Mouse (Mus musculus): Measurements from ENCODE around the gene Vat1.
"Not testable (repeated sequence)": the region's sequence is repeated elsewhere in the genome, so short reads cannot be mapped to it uniquely, and the experiment has no call there.

Vat1 gene

DNA sequence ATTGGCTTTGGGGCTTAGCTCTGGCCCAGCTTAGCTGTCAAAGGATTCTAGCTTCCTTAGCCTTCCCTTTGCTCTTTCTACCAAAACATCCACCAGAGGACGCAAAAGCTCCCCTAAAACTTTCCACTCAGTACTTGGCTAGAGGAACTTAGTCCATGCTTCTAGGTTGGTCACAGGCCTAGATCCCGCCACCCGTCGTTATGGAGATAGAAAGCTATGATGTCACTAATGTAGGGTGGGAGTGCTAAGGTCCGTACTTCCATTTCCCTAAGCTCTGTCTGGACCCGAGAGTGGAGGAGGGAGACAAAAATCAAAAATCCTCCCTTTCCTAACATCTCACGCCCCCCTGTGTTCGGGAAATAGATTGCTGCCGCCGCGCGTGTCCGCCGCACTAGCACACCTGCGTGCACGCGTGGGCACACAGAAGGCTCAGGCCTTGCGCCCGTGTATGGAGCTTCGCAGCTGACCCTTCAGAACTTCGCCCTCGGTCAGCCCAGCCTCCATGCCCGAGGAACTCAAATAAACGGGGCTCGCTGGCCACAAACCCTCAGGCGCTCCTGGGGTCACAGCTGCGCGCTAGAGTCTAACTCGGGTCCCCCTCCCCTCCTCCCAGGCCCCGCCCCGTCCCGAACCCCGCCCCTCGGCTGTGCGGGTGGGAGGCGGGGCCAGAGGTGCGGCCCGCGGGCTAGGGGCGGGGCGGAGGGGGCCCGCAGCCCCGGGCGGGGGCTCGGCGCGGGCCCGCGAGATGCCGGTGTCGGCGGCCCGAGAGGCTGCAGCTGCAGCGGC is 1.6 kb upstream of the Vat1 start:
- intact Hi-C loops (cut with DNase I), result loop anchor here (5.0 kb wide), 1 partner anchor 80 kb away; no protein-coding TSS in a partner anchor

DNA sequence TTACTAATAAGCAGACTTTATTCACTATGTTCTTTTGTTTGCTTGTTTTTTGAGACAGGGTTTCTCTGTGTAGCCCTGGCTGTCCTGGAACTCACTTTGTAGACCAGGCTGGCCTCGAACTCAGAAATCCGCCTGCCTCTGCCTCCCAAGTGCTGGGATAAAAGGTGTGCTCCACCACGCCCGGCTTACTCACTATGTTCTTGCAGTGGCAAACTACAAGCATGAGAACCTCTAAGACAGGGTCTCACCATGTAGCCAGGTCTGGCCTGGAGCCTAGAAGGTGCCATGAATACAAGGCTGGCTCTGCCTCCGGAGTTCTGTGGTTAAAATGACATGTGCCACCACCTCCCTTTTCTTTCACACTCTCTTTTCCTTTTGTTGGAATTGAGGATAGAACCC is 521 bp upstream of the Vat1 start:
- intact Hi-C loops (cut with DNase I), result loop anchor here (5.0 kb wide), 1 partner anchor 81 kb away; no protein-coding TSS in a partner anchor

DNA sequence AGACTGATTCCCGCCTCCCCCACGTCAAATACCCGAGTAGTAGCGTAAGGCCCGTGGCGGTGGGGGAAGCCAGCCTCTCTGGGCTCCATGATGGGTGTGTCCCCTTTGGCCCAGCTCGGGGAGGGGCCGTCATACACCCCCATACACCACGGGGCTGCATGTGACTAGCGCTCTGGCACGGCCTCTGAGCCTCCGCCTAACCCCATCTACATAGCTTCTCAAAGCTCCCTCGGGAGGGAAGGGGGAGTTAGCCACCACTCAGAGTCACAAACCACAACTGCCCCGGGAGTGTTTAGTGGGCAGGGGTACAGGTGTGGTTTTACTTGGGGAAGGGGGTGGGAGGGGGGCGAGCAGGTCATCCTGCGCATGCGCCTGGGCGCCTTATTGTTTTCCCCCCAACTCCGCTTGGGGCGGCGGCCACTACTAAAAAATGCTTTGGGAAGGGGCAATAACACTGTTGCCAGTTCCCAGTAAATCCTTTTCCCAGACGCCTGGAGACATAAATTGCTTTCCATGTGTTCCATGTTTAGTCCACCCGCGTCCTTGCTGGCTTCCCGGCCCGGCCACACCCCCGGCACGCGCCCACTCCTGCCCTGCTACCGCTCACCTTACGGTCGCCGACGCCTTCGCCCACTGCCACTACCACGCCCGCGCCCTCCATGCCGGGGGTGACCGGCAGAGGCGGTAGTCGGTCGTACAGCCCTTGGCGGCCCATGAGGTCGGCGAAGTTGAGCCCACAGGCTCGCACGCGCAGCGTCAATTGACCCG is 745 bp downstream of the Vat1 start:
- intact Hi-C loops (cut with DNase I), result loop anchor here (5.0 kb wide), 1 partner anchor 82 kb away; no protein-coding TSS in a partner anchor

DNA sequence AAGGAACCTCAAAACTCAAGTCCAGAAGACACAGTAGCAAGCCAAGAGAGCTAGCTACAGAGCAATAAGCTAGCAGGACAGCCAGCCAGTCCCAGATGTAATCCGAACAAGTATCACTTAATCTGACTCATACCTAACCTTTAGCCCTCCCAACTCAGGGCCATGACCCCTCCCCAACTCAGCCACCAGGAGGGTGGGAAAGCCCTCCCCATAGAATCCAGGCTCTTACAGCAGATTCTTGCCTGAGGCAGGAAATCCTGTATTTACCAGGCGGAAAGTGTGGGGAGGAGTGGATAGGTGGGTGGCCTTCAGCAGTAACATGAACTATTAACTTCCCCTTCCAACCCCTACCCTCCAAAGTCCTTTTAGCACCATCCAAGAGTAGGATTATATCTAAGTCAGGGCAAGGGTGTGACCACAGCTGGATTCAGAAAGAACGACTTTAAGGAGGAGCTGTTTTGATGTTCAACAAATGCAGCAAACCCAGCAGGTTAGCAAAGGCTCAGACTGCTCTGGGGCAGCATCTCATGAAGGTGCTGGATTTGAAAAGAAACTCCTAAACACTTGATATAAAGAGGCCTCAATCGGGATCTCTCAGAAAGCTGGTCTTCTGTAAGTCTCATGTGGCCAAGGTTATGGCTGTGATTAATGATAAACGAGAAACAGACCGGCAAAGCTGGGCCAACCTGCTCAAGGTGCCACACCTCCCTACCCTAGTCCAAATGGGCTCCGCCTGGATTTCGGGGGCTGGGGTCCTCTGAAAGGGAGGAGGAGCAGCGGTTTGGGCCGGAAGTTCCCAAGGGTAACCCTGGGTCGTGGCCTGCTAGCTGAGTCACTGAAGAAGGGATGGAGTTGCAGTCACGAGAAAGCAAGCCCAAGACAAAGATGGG is 1.6 kb downstream of the Vat1 start, which contains the start of gene Rnd2:
Gene Rnd2 (plus strand): TSS at position 789 of the 890 bp plus-strand sequence.
- intact Hi-C loops (cut with DNase I), result loop anchor here (5.0 kb wide), 1 partner anchor 83 kb away; no protein-coding TSS in a partner anchor

DNA sequence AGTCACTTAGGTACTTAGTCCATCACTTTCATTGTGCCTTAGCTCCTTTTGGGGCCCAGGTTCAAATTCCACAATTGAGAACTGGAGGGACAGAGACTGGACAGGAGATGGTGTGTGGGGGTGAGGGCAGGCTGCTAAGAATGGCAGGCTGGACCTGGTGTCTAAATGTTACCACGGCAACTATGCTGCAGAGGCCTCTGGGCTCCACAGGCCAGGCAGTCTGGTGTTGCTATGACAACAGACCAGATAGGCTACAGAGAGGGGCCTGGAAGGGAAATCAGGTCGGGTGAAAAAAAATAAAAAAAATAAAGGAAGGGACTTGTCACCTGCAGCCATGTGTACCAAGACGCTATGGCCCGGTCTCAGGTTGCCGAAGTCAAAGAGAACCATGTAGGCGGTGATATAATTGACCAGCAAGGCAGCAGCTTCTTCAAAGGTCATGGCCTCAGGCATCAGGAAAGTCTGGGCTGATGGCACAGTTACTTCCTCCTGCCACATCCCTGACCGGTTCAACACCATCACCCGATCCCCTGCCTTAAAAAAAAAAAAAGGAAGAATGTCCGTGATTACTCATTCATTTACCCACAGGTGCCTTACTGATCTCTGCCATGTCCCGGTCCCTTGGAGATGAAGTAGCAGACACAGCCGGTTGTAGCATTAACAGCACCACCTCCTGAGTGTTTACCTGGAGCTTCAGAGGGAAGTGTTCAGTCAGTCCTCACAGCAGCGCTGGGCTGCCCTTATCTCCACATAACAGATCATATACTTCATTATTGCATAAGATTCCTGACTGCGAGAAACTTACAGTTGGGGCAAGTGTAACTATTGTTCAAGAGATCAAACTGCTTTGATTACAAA is 3.2 kb downstream of the Vat1 start:
- intact Hi-C loops (cut with DNase I), result no loop called here

DNA sequence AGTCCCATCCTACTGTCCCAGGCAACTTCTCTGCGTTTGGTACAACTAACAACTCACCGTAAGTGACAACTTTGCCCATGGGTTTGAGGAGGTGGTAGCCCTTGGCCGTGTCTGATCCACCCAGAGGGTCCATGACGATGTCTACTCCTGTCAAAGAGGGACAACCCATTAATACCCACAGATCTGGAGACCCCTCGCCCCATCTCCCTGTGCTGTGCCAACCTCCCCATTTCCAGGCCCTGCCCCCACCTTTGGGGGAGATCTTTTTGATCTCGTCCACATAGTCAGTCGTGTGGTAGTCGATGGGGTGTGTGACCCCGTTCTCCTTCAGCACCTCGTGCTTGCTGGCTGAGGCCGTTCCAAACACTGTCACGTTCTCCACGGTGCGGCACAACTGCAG is 3.9 kb downstream of the Vat1 start:
- intact Hi-C loops (cut with DNase I), result no loop called here

DNA sequence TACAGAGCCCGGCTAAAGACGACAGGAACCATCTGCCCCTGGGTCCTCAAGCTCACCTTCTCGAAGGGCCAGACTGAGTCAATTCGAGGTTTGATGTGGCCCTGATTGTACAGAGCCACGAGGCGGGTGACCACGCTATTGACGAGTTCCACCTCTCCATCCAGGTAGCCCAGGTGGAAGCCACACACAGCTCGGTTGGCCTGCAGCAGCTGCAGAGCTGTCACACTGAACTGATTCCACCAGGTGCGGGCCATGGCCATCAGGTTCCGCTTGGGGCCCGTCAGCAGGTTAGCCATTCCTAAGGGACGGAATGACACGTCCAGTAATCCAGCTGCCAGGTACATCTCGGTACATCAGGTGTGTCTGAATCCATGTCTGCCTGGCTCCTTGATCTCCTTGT is 5.7 kb downstream of the Vat1 start:
- intact Hi-C loops (cut with DNase I), result no loop called here

DNA sequence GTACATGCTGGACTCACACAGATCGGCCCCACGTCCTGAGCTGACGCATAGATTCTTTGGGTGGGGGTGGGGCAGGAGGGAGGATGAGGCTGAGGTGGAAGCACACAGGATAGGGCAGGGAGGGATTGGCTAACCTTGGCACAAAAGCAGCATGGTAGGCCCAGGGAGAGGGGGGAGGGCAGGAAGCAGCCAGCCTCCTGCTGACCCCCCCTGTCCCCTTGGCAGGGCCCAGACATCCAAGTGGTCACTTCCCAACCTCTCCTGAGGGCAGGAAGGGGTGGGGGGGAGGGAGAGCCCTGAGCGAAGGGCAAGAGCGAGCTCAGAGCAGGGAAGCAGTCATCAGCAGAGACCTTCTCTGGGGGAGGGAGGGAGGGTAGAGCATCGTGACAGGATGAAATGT is 6.3 kb downstream of the Vat1 start:
- intact Hi-C loops (cut with DNase I), result no loop called here

DNA sequence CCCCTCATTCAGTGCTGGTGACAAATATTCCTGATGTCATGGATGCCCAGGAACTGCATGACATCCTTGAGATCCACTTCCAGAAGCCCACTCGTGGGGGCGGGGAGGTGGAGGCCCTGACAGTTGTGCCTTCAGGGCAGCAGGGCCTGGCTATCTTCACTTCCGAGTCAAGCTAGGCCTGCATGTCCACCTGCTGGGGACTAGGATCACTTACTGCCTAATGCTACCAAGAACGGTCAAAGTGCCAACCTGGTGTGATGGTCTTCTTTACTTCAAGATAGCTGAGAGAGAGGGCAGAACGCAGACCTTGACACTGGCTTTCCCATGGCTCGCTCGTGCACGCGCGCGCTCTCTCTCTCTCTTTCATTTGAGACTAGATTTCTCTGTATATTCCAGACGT is 7.8 kb downstream of the Vat1 start:
- intact Hi-C loops (cut with DNase I), result no loop called here

DNA sequence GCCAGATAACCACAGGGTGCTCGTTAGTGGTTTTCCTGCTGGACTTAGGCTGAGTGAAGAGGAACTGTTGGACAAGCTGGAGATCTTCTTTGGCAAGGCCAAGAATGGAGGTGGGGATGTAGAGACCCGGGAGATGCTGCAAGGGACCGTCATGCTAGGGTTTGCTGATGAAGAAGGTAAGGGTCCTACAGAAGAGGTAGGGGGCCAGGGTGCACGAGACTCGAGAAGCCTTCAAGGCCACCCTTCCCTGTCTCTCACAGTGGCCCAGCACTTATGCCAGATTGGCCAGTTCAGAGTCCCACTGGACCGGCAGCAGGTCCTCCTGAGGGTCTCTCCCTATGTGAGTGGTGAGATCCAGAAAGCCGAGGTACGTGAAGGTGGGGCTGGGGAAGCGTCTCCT is 8.4 kb downstream of the Vat1 start:
- intact Hi-C loops (cut with DNase I), result no loop called here

DNA sequence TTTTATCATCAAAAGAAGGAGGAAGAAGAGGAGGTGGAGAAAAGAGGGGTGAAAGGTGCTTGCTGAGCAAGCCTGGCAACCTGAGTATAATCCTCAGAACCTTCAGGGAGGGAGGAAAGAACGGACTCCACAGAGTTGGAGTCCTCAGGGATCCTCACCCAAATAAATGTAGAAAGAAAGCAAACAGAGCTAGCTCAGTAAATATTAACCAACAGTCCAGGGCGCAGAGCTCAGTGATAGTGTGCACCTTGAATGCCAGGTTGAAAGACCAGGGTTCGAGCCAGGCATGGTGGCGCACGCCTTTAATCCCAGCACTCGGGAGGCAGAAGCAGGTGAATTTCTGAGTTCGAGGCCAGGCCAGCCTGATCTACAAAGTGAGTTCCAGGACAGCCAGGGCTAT is 10.4 kb downstream of the Vat1 start:
- intact Hi-C loops (cut with DNase I), result no loop called here

DNA sequence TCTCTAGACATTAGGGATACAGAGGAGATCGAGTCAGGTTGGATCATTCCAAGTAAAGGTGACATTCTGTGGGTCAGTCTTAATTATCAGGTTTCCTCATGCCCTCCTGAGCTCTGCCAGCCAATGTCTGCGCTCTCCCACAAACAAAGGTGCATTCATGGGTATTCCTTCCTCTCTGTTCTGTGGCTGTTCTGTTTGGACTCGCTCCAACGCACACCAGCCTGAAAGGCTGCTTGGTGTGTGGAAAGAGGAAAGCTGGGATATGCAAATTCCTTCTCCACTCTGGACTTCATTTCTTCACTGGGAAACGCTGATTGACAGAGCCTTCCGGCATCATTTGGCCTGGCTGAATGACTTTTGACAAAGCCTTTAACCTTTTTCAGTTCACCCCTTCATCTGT is 11.3 kb downstream of the Vat1 start:
- intact Hi-C loops (cut with DNase I), result no loop called here

DNA sequence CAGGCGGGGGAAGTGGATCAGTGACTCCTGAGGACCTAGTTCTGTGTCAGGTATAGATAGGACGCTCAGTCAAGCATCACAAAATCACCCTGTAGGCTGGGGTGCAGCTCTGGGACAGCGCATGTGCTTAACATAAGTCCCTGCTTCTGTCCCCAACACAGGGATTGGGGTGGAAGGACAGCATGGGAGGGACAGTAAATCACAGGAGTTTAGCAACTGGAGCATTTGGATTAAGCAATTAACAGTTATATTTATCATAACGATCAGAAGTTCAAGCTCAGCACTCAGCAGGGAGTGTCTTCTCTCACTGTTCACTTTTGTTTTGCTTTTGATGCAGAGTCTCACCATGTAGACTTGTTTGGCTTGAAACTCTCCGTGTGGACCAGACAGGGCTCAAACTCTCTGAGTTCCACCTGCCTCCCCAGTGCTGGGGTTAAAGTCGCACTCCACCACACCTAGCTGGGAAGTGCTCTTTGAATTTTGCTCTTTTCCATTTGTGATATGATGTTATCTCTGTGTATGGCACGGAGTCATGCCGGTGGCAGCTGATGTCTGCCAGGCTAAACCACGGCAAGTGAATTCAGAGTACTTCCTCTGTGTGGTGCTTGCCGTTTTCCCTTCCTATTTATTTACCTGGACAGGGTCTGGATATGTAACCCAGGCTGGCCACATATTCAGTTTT is 13.8 kb downstream of the Vat1 start:
- intact Hi-C loops (cut with DNase I), result no loop called here

DNA sequence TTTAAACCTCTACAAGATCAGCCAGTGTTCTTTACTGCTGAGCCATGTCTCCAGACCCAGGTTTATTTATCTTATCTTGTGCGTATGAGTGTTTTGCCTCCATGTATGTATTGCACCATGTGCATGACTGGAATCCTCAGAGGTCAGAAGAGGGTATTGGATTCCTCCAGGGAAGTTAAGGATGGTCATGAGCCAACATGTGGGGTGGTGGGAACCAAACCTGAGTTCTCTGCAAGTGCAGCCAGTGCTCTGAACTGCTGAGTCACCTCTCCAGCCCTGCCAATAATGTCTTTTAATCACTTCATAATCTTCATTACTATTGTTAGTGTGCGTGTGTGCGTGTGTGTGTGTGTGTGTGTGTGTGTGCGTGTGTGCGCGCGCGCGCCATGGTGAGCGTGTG is 14.5 kb downstream of the Vat1 start:
- intact Hi-C loops (cut with DNase I), result no loop called here

DNA sequence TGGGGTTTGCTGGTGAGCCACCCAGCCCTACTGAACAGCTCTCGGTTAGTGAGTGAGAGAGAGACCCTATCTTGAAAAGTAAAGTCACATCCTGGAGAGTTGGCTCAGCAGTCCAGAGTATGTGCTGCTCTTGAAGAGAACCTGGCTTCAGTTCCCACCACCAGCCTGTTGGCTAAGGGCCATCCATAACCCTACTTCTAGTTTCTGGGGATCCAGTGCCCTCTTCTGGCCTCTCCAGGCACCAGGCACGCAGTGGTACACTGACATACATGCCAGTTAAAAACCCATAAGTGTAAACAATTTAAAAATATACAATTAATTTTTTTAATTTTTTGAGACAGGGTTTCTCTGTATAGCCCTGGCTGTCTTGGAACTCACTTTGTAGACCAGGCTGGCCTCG is 15.6 kb downstream of the Vat1 start:
- intact Hi-C loops (cut with DNase I), result no loop called here

DNA sequence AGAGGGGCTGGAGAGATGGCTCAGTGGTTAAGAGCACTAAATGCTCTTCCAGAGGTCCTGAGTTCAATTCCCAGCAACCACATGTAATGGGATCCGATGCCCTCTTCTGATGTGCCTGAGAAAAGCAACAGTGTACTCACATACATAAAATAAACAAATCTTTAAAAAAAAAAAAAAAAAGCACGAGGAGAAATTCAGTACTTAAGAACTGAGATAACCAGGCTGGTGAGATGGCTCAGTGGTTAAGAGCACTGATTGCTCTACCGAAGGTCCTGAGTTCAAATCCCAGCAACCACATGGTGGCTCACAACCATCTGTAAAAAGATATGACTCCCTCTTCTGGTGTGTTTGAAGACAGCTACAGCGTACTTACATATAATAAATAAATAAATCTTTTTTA is 16.4 kb downstream of the Vat1 start:
- intact Hi-C loops (cut with DNase I), result not testable (repeated sequence)

DNA sequence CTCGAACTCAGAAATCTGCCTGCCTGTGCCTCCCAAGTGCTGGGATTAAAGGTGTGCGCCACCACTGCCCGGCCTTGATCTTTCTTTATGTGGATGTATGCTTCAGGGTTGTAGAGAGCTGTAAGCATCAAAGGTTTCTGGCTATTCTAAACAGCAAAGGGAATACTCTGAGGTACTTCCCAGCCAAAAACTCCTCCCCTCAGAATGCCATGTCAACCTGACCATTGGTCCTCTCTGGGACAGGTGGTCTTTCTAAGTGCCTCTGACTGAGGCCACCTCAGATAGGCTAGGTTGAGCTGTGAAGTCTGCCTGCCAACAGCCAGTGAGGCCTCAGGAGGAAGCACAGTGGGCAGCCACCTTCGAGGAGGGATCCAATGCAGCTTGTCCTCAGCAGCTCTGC is 17.1 kb downstream of the Vat1 start:
- intact Hi-C loops (cut with DNase I), result no loop called here

DNA sequence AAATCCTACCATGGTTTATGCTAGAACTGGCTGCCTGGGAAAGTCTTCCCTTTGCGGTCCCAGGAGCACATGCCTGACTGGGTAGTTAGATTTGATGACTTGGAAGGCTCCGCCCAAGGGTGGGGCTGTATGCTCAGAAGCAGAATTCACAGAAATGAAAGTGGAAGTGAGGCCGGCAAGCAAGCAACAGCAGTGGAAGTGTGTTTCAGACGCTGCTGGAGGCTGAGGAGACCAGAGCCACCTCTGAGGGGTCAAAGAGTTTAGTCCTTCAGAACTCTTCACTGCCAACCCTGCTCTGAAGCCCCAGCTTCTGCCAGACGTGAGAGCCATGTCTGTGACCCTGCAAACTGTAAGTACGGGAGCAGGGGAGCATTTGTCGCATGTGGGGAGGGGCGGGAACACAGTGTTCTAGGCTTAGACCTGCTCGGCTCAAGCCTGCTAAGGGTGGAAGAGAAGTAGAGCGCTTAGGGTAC is 17.7 kb downstream of the Vat1 start, which contains the start of gene Ifi35:
Gene Ifi35 (plus strand): TSS at position 134 of the 473 bp plus-strand sequence.
- intact Hi-C loops (cut with DNase I), result no loop called here

DNA sequence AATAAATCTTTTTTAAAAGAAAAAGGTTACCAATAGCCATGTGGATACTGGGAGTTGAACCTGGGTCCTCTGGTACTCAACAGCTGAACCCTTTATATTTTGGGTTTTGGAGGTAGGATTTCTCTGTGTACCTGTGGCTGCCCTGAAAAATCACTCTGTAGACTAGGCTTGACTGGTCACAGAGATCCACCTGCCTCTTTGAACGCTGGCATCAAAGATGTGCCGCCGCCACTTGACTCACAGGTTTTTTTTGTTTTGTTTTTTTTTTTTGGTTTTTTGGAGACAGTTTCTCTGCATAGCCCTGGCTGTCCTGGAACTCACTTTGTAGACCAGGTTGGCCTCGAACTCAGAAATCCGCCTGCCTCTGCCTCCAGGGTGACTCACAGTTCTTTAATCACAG is 18.2 kb downstream of the Vat1 start:
- intact Hi-C loops (cut with DNase I), result no loop called here

DNA sequence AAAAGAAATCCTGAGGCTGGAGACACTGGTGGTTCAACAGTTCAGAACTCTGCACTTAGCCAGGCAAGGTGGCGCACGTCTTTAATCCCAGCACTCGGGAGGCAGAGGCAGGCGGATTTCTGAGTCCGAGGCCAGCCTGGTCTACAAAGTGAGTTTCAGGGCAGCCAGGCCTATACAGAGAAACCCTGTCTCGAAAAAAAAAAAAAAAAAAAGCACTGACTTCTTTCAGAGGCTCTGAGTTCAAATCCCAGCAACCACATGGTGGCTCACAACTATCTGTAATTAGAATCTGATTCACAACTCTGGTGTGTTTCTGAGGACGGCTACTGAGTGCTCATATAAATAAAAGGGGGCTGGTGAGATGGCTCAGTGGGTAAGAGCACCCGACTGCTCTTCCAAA is 19.2 kb downstream of the Vat1 start:
- intact Hi-C loops (cut with DNase I), result not testable (repeated sequence)
